Mouse (Mus musculus) kidney, adult 9 months (tissue): ENCODE results near the gene Dync1li2.

Experiments
- DNase-seq: peaks from one replicate; pipeline ENCODE4 v3.0.0; 2022

Dync1li2 gene

DNA sequence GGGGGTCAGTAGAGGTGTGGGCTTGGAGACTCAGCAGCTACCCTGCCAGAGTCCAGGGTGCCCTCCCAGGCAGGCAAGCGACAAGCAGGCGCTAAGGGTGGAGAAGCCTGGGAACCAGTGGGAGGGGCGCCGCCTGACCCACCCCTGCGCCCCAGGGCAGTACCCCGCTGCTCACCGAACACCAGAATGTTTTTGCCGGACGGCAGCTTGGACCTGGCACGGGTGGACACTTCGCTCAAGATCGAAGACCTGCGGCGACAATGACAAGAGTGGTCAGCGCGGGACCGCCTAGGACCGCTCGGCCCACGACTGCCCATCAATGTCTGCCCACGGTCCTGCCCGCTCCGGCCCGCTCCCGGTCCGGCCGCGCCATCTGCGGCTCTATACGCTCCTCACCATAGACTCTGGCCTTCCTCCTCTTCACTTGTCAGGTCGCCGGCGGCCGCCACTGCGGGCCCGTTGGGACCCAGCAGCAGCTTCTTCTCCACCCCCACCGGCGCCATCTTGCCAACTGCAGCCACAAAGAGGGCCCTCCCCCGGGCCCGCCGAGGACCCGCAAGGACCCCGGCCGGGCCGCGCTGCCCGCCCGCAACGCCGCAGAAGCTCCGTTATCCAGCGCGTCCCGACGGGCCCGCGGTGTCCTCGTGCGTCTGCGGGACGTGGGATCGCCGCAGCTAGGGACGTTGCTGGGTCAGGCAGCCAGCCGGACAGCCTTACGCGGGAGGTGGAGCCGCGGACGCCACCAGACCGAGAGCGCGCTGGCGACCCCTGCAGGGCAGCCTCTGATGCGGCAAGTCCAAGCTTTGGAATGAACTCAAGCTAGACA is at the start of gene Dync1li2:
Dync1li2 (minus strand) TSS at position 749 of the 826 bp plus-strand sequence.
- peak; percentile 93 for DNase-seq

DNA sequence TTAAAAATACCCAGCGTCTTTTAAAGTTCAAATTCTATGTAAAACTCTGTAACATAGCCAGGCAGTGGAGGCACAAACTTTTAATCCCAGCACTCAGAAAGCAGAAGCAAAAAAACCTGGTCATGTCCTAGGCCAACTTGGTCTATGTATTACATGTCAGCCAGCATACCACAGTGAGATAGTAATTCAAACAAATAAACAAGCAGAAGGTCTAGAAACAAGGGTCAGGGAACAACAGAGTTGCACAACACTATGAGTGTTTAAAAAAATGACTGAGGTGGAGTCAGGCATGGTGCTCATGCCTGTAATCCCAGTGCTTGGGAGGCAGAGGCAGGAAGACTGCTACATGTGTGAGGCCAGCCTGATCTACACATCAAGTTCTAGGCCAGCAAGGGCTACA is 36.2 kb upstream of the Dync1li2 start:
- no peak for DNase-seq

DNA sequence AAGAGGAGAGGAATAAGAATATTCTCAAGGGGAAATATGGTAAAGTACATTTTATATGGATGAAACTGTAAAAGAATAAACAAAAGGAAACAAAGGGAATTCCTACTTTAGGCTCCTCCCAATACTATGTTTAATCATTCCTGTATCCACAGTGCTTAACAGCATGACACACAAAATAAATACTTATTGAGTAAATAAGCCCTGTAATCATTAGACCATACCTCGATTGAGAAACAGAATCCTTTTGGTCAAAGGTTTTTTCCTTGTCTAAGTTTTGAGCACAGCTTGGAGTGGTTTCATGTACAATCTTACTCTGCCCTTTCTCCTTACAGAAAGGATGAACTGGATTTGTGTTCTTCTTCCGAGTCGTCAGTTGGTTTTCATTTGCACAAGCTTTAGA is 29.6 kb upstream of the Dync1li2 start:
- no peak for DNase-seq

DNA sequence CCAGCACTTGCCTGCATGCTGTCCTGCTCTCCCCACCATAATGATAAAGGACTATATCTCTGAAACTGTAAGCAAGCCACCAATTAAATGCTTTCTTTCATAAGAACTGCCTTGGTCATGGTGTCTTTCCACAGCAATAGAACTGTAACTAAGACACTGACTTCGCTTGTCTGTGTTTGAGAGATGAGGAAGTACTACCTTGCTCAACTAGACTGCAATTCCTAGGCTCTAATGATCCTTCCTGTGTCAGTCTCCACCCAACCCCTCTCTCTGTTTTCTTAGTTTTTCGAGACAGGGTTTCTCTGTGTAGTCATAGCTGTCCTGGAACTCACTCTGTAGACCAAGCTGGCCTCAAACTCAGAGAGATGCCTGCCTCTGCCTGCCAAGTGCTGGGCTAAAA is 24.6 kb upstream of the Dync1li2 start:
- no peak for DNase-seq

DNA sequence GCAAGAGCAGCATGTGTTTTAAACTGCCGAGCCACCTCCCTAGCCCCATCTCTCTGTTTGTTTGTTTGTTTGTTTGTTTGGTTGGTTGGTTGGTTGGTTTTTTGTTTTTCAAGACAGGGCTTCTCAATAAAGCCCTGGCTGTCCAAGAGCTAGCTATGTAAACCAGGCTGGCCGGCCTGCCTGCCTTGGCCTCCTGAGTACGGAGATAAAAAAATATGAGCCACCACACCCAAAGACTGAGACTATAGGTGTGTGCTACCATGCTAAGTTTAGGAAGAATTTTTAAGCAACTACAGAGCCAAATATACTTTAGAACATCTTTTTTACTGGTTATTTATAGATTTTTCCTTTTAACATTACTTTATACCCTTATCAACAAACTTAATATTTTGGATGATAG is 9.3 kb upstream of the Dync1li2 start:
- no peak for DNase-seq

- DNase-seq: no peak
These were observed 5.9 kb upstream of the Dync1li2 start for GRCm38 (mm10) chr8:104448796-104449195.

GRCm38 (mm10) chr8:104446016-104446415 is 3.2 kb upstream of the Dync1li2 start:
- no peak for DNase-seq

DNA sequence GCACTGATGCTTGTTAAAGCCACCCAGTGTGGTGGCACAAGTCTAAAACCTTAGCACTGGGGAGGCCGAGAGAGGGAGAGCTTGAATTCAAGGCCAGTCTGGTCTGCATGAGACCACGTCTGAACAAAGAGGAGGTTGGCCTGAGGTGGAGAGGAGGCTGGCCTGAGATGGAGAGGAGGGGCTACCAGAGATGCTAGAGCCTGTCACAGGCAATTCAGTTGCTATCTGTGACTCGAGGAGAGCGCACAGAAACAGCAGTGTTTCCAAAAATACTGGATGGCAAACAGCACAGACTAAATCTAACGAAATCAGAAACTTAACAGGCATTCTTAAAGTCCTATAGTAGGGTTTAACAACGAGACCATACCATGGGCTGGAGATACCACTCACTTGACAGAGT is 2.4 kb upstream of the Dync1li2 start:
- DNase-seq: no peak

- DNase-seq: no peak
These were observed 355 bp upstream of the Dync1li2 start for GRCm38 (mm10) chr8:104443125-104443679.

- no peak for DNase-seq
These were observed 1.2 kb downstream of the Dync1li2 start for GRCm38 (mm10) chr8:104441613-104442012.

- no peak for DNase-seq
These were observed 3.4 kb downstream of the Dync1li2 start for GRCm38 (mm10) chr8:104439461-104439860.

- no peak for DNase-seq
These were observed 5.2 kb downstream of the Dync1li2 start for GRCm38 (mm10) chr8:104437494-104438135.

GRCm38 (mm10) chr8:104436591-104436990 is 6.3 kb downstream of the Dync1li2 start:
- DNase-seq: no peak

DNA sequence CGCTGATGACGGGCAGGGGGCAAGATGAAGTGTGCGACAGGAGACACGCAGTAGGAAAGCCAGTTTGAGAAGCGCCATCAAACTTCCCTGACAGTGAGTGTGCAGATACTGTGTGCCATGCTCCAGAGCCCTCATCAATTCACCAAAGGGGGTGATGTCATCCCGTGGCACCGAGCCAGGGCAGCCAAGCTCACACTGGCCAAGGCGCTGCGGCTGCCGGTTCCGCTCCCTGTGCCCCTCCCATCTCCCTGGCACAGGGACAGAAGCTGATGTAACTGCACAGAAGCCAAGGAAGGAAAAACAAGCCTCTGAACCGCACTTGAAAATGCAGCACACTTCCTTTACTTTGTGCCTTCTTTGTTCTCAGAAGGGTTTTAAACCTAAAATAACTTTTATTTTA is 6.8 kb downstream of the Dync1li2 start:
- peak; percentile 98 for DNase-seq

GRCm38 (mm10) chr8:104434826-104435354 is 8.0 kb downstream of the Dync1li2 start:
- DNase-seq: no peak

GRCm38 (mm10) chr8:104434275-104434674 is 8.6 kb downstream of the Dync1li2 start:
- DNase-seq: no peak

- no peak for DNase-seq
These were observed 9.5 kb downstream of the Dync1li2 start for GRCm38 (mm10) chr8:104433191-104433842.

DNA sequence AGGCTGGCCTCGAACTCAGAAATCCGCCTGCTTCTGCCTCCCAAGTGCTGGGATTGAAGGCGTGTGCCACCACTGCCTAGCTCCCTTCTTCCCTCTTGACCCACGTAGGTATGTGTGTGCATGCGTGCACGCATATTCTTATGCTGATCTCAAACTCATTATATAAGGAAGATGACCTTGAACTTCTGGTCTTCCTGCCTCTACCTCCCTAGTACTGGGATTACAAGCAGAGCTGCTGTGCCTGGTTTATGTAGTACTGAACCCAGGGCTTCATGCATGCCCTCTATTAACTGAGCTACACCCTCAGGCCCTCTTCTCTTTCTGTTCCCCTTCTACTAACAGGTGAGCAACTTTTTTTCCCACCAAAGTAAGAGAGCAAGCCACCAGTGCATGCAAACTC is 10.2 kb downstream of the Dync1li2 start:
- DNase-seq: no peak

DNA sequence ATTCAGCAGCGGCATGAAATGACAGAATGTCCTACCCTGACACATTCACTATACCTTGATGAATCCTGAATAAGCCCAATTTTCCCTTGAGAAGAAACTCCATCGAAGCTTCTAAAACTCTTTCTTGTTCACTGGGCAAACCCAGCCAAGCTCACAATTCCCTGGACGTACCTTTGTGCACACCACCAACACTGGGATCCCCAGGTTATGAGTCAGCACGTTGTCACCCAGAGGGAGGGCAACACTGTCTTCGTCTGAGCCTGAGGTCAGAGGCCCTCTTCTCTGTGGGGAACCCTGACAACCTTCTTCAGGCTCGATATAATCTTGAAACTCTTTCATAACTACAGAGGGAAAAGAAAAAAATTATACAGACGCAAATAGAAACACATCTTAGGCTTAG is 12.6 kb downstream of the Dync1li2 start:
- DNase-seq: no peak

DNA sequence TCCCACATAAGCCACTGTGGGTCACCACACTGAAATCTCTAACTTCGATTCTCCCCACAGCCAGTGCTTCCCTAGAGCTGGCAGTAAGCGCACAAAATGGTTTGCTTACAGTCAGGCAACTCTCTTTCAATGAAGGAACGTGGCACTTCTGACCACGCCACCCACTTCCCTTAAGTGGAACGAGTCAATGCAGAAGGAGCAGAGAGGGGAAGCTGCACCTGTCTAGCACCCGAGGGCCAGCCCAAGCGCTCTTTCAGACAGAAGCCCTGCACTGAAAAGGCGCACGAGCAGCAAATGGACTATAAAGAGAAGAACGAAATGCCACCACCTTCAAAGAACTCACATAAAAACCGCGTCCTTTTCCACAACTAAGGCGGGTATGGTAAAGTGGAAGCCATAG is 15.1 kb downstream of the Dync1li2 start:
- DNase-seq: no peak

GRCm38 (mm10) chr8:104422313-104422712 is 20.5 kb downstream of the Dync1li2 start:
- DNase-seq: no peak

DNA sequence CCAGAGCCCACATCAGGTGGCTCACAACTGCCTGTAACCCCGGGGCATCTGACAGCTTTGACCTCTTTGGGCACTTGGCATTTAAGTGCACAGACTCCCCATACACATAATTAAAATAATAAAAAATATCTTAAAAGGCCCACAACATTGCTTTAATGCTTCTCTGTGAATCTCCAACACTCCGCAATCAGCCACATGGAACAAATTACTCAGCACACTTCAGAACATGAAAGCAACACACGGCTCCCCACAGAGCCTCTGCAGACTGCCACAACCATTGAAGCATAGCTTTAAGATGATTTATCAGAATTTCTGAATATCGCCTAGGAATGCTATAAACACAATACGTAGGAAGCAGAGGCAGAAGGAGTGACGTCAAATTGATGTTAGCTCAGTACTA is 26.8 kb downstream of the Dync1li2 start:
- DNase-seq: no peak

DNA sequence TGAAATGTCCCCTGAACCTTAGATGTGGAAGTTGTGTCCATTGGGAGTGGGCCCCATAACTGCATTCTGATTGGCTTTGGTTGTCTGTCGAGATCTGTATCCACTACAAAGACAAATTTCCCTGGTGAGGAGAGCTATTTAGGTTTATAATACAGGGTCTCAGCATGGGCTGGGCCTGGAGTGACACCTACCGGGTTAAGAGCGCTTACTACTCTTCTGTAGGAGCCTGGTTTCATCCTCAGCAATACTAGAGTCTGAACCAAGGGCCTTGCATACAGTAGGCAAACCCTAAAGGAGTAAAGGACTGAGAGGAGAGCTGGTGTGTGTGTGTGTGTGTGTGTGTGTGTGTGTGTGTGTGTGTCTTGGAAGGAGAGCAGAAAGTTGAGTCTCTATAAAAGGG is 28.6 kb downstream of the Dync1li2 start:
- DNase-seq: no peak
